Mouse (Mus musculus): ENCODE measurements at regions not wholly inside any gene's neighbourhood (a gene's known extent, or its start where the extent isn't known, plus 50 kb on each side); places are given as distances from the start of the nearest gene placed in this dataset.

DNA sequence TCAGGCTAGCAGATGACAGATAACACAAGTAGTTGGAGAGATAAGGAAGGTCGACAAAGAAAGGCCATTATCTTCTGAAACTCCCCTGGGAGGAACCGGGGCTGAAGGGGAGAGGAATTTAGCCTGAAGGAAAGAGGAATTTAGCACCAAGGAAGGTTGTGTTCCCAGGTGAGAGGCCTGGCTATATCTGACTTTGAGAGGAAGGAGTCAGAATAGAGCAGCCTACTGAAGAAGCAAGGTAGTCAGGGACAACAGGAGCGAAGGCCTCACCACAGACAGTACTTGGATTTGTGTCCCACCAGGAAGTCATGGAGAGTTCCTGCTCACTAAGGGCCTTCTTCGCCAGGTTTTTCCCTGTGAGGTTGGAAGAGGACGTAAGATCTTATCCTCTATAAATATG, 102.2 kb downstream of the Tmco5 start:
- H3K4me1 ChIP-seq = peaks cover 36% of the 10 kb centered on the region
- no peak overlapping the region for H3K4me3 ChIP-seq (replicated peaks)
- ATAC-seq (ENCODE audit: insufficient number of reproducible peaks, low FRiP score, low TSS enrichment, low read depth) = no peak
- H3K27ac ChIP-seq (replicated peaks) = peak overlapping the region; percentile 75; the same call in 1 of the 2 replicates
- 52% methylated on average over 5 of the region's 5 CpGs for WGBS
- H3K9ac ChIP-seq = no peak overlapping the region
- no peaks in the 10 kb centered on the region for H3K36me3 ChIP-seq
- H3K27me3 ChIP-seq = no peaks in the 10 kb centered on the region
- H3K4me2 ChIP-seq (replicated peaks) = no peak overlapping the region
- no peaks in the 10 kb centered on the region; the same call in 1 of the 2 replicates for H3K9me3 ChIP-seq (replicated peaks)

- Histone ChIP-seq H3K27ac (replicated peaks) (no peak overlapping the region), H3K4me1 (peaks cover 15% of the 10 kb centered on the region), H3K27me3 (no peaks in the 10 kb centered on the region), H3K36me3 (no peaks in the 10 kb centered on the region), H3K9ac (no peak overlapping the region), H3K9me3 (replicated peaks) (no peaks in the 10 kb centered on the region; the same call in 1 of the 2 replicates), H3K4me3 (replicated peaks) (no peak overlapping the region), H3K4me2 (replicated peaks) (no peak overlapping the region)
- 81% methylated on average over 5 of the region's 5 CpGs for WGBS
- ATAC-seq (ENCODE audit: insufficient number of reproducible peaks, low FRiP score, low TSS enrichment, low read depth) = no peak
These were observed 104.9 kb downstream of the Tmco5 start for GRCm38 (mm10) chr2:116983351-116983750.

DNA sequence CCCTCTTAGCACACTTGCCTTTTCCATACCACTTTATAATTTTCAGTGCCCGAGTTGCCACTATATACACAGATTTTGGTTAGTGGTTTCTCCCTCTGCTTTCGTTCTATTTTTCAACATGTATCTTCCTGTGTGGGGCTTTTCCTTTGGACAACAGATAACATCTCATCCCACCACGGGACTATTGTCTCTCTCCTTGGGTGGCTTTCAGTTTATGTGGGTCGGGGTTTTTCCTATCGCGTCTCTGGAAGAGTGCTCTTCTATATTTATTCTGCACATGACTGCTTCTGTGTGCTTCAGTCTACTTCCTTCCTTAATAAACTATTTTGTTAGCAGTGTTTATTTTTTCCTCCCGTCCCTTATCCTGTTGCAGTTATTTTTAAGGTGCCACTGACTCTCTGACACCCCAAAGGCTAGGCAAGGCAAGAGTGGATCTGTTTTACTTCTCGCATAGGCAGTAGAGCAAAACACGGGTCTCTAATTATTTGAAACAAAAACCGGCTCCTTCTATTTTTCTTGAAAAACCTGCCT, 105.4 kb downstream of the Tmco5 start:
- no peaks in the 10 kb centered on the region; the same call in 1 of the 2 replicates for H3K9me3 ChIP-seq (replicated peaks)
- no peak overlapping the region for H3K9ac ChIP-seq
- no peaks in the 10 kb centered on the region for H3K36me3 ChIP-seq
- no peaks in the 10 kb centered on the region for H3K27me3 ChIP-seq
- H3K4me3 ChIP-seq (replicated peaks) = no peak overlapping the region
- H3K4me2 ChIP-seq (replicated peaks) = no peak overlapping the region
- H3K4me1 ChIP-seq = peaks cover 10% of the 10 kb centered on the region
- H3K27ac ChIP-seq (replicated peaks) = no peak overlapping the region
- WGBS = 65% methylated on average over 10 of the region's 10 CpGs
- ATAC-seq (ENCODE audit: insufficient number of reproducible peaks, low FRiP score, low TSS enrichment, low read depth) = no peak

DNA sequence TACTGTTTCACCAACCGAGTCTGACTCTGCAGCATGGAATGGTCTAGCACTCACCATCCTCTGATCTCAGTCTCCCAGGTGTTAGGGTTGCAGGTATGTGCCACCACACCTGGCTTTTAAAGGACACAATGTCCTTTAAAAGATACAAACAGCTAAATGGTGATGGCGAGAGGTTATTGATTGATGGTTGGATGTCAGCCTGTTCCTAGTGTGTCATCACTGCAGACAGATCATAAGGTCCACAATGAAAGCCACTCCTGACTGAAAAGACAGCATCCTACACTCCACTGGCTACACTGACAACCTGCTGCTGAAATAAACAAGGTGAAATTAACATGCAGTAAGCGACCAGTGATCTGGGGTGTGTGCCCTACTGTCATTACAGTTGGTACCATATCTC, 106.1 kb downstream of the Tmco5 start:
- Histone ChIP-seq H3K9me3 (replicated peaks) (no peaks in the 10 kb centered on the region; the same call in 1 of the 2 replicates), H3K27me3 (no peaks in the 10 kb centered on the region), H3K4me2 (replicated peaks) (no peak overlapping the region), H3K4me1 (peaks cover 8% of the 10 kb centered on the region), H3K36me3 (no peaks in the 10 kb centered on the region), H3K27ac (replicated peaks) (no peak overlapping the region), H3K4me3 (replicated peaks) (no peak overlapping the region), H3K9ac (no peak overlapping the region)
- WGBS = 73% methylated on average over 3 of the region's 3 CpGs
- no peak for ATAC-seq (ENCODE audit: insufficient number of reproducible peaks, low FRiP score, low TSS enrichment, low read depth)

GRCm38 (mm10) chr2:116985549-116985948, 107.1 kb downstream of the Tmco5 start:
- H3K36me3 ChIP-seq = no peaks in the 10 kb centered on the region
- no peaks in the 10 kb centered on the region for H3K27me3 ChIP-seq
- H3K9me3 ChIP-seq (replicated peaks) = no peaks in the 10 kb centered on the region; the same call in 1 of the 2 replicates
- 0 out of 2 replicates have a peak, but pooled peaks cover 3% of the 10 kb centered on the region for H3K4me1 ChIP-seq
- ATAC-seq (ENCODE audit: insufficient number of reproducible peaks, low FRiP score, low TSS enrichment, low read depth) = no peak
- WGBS = 71% methylated on average over 5 of the region's 5 CpGs
- no peak overlapping the region for H3K4me3 ChIP-seq (replicated peaks)
- no peak overlapping the region for H3K9ac ChIP-seq
- no peak overlapping the region for H3K4me2 ChIP-seq (replicated peaks)
- H3K27ac ChIP-seq (replicated peaks) = no peak overlapping the region

- no peak for ATAC-seq (ENCODE audit: insufficient number of reproducible peaks, low FRiP score, low TSS enrichment, low read depth)
- WGBS = 89% methylated on average over 8 of the region's 8 CpGs
- Histone ChIP-seq H3K27ac (replicated peaks) (no peak overlapping the region), H3K9ac (no peak overlapping the region), H3K4me1 (no peaks in the 10 kb centered on the region), H3K36me3 (no peaks in the 10 kb centered on the region), H3K9me3 (replicated peaks) (no peaks in the 10 kb centered on the region), H3K4me3 (replicated peaks) (no peak overlapping the region), H3K4me2 (replicated peaks) (no peak overlapping the region), H3K27me3 (no peaks in the 10 kb centered on the region)
These were observed 110.6 kb downstream of the Tmco5 start for GRCm38 (mm10) chr2:116988953-116989674.

- no peaks in the 10 kb centered on the region for H3K36me3 ChIP-seq
- no peak overlapping the region for H3K4me2 ChIP-seq (replicated peaks)
- H3K9ac ChIP-seq = no peak overlapping the region
- H3K9me3 ChIP-seq (replicated peaks) = no peaks in the 10 kb centered on the region
- H3K27ac ChIP-seq (replicated peaks) = no peak overlapping the region
- 77% methylated on average over 1 of the region's 1 CpGs for WGBS
- no peak overlapping the region for H3K4me3 ChIP-seq (replicated peaks)
- ATAC-seq (ENCODE audit: insufficient number of reproducible peaks, low FRiP score, low TSS enrichment, low read depth) = no peak
- H3K4me1 ChIP-seq = no peaks in the 10 kb centered on the region
- no peaks in the 10 kb centered on the region for H3K27me3 ChIP-seq
These were observed 111.6 kb downstream of the Tmco5 start for GRCm38 (mm10) chr2:116990106-116990505.

DNA sequence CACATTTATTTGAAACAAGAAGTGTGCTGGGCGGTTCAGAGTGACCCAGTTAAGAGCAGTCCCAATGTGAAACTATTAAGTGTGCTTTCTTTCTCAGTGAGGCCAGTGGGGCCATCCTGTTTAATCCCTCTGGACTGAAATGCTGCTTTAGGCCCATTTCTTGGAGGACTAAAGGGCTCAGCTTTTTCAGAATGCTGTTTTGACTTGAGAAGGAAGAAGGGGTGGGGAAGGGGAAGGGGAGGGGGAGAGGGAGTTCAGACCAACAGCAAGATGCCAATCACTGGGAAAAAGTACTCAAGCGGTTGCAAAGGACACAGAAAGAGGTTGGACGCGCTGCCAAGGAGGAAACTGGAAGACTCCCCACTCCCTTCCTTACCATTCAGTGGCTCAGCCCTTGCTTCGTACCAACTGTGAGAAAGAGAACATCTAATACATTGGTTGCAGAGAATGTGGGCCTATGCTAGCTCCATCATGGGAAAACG, 113.1 kb downstream of the Tmco5 start:
- no peak overlapping the region for H3K27ac ChIP-seq (replicated peaks)
- H3K9me3 ChIP-seq (replicated peaks) = no peaks in the 10 kb centered on the region
- H3K36me3 ChIP-seq = no peaks in the 10 kb centered on the region
- no peaks in the 10 kb centered on the region for H3K27me3 ChIP-seq
- no peak for ATAC-seq (ENCODE audit: insufficient number of reproducible peaks, low FRiP score, low TSS enrichment, low read depth)
- H3K4me1 ChIP-seq = no peaks in the 10 kb centered on the region
- no peak overlapping the region for H3K9ac ChIP-seq
- H3K4me3 ChIP-seq (replicated peaks) = no peak overlapping the region
- 62% methylated on average over 6 of the region's 6 CpGs for WGBS
- H3K4me2 ChIP-seq (replicated peaks) = no peak overlapping the region

GRCm38 (mm10) chr2:116993724-116994123, 115.2 kb downstream of the Tmco5 start:
- Histone ChIP-seq H3K27me3 (no peaks in the 10 kb centered on the region), H3K27ac (replicated peaks) (no peak overlapping the region), H3K9me3 (replicated peaks) (no peaks in the 10 kb centered on the region), H3K9ac (no peak overlapping the region), H3K4me1 (no peaks in the 10 kb centered on the region), H3K4me3 (replicated peaks) (no peak overlapping the region), H3K4me2 (replicated peaks) (no peak overlapping the region), H3K36me3 (no peaks in the 10 kb centered on the region)
- ATAC-seq (ENCODE audit: insufficient number of reproducible peaks, low FRiP score, low TSS enrichment, low read depth) = no peak
- WGBS = 72% methylated on average over 4 of the region's 4 CpGs

- no peaks in the 10 kb centered on the region for H3K4me1 ChIP-seq
- no peak for ATAC-seq (ENCODE audit: insufficient number of reproducible peaks, low FRiP score, low TSS enrichment, low read depth)
- H3K27me3 ChIP-seq = no peaks in the 10 kb centered on the region
- H3K27ac ChIP-seq (replicated peaks) = no peak overlapping the region
- H3K4me3 ChIP-seq (replicated peaks) = no peak overlapping the region
- no peak overlapping the region for H3K9ac ChIP-seq
- H3K9me3 ChIP-seq (replicated peaks) = no peaks in the 10 kb centered on the region
- no peaks in the 10 kb centered on the region for H3K36me3 ChIP-seq
- 81% methylated on average over 6 of the region's 6 CpGs for WGBS
- H3K4me2 ChIP-seq (replicated peaks) = no peak overlapping the region
These were observed 117.8 kb downstream of the Tmco5 start for GRCm38 (mm10) chr2:116996302-116996701.

DNA sequence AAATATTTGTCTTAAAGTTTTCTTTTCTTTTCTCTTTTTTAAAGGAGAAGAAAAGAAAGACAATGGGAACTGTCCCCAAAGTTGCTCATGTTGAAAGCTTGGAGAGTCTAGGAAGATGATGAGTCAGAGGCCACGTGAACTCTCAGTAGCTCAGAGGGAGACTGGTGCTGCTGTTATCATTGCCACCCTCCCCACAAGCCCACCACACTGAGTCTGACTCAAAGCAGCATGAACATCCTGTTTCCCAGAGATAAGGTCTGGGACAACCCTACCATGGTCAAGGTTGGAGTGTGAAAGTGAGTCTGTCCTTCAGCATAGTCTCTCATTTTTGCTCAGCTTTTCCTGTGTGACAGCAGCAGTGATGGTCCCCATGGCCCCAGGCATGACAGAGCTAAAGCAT, 120.3 kb downstream of the Tmco5 start:
- no peak for ATAC-seq (ENCODE audit: insufficient number of reproducible peaks, low FRiP score, low TSS enrichment, low read depth)
- no peaks in the 10 kb centered on the region for H3K36me3 ChIP-seq
- H3K9me3 ChIP-seq (replicated peaks) = no peaks in the 10 kb centered on the region
- no peak overlapping the region for H3K9ac ChIP-seq
- H3K27ac ChIP-seq (replicated peaks) = no peak overlapping the region
- no peaks in the 10 kb centered on the region for H3K4me1 ChIP-seq
- 79% methylated on average over 1 of the region's 1 CpGs for WGBS
- no peak overlapping the region for H3K4me3 ChIP-seq (replicated peaks)
- H3K4me2 ChIP-seq (replicated peaks) = no peak overlapping the region
- H3K27me3 ChIP-seq = no peaks in the 10 kb centered on the region

- Histone ChIP-seq H3K36me3 (no peaks in the 10 kb centered on the region), H3K4me2 (replicated peaks) (no peak overlapping the region), H3K9me3 (replicated peaks) (no peaks in the 10 kb centered on the region), H3K4me1 (no peaks in the 10 kb centered on the region), H3K4me3 (replicated peaks) (no peak overlapping the region), H3K27me3 (no peaks in the 10 kb centered on the region), H3K9ac (no peak overlapping the region), H3K27ac (replicated peaks) (no peak overlapping the region)
- no peak for ATAC-seq (ENCODE audit: insufficient number of reproducible peaks, low FRiP score, low TSS enrichment, low read depth)
- WGBS = 65% methylated on average over 5 of the region's 5 CpGs
These were observed 121.1 kb downstream of the Tmco5 start for GRCm38 (mm10) chr2:116999592-116999991.
